Mouse (Mus musculus) spleen, adult 2 months (tissue): ENCODE results near the gene Ubxn4. TPM values are rescaled to one million over a fixed set of nuclear protein-coding genes. Genes with fewer than 3 reads are reported as not detected.

ENCODE experiments used
- DNase-seq, 2 experiments: peaks; one replicate each; pipeline versions ENCODE4 v3.0.0 to v3.0.0-alpha.2; 2012 to 2021; ENCODE audit warnings: low spot score in 2 of 2, low read depth in 1 of 2
- H3K27ac ChIP-seq: fragments of 200-500 bp; 2 replicates; pipeline ENCODE4 v1.5.1; 2012; ENCODE audit warnings: low read length, inconsistent platforms; ENCODE audit not compliant: insufficient read depth
- H3K27me3 ChIP-seq: fragments of 200-500 bp; 2 replicates; pipeline ENCODE4 v1.6.1; 2012; ENCODE audit warnings: mild to moderate bottlenecking, moderate library complexity, low read length, inconsistent platforms; ENCODE audit not compliant: control insufficient read depth, insufficient read depth
- H3K36me3 ChIP-seq: fragments of 200-500 bp; 2 replicates; pipeline ENCODE4 v1.6.1; 2012; ENCODE audit warnings: mild to moderate bottlenecking, low read length, inconsistent platforms; ENCODE audit not compliant: control insufficient read depth, insufficient read depth
- H3K4me1 ChIP-seq: fragments of 200-500 bp; 2 replicates; pipeline ENCODE4 v1.6.1; 2011; ENCODE audit warnings: inconsistent platforms; ENCODE audit not compliant: control insufficient read depth, insufficient read depth, insufficient read length
- H3K4me3 ChIP-seq: fragments of 200-500 bp; 2 replicates; pipeline ENCODE4 v1.5.1; 2011; ENCODE audit warnings: mild to moderate bottlenecking, inconsistent platforms; ENCODE audit not compliant: insufficient read depth, insufficient read length; ENCODE audit errors: extremely low read depth
- CTCF ChIP-seq: fragments of 200-500 bp; IDR thresholded peaks from 2 replicates; pipeline ENCODE4 v1.5.1; 2011; ENCODE audit warnings: mild to moderate bottlenecking, inconsistent platforms; ENCODE audit not compliant: insufficient read depth, insufficient read length, insufficient replicate concordance; ENCODE audit errors: extremely low read depth
- POLR2A ChIP-seq: fragments of 200-500 bp; IDR thresholded peaks from 2 replicates; pipeline ENCODE4 v1.6.1; 2011; ENCODE audit warnings: low read depth, low read length, inconsistent platforms
- WGBS: fragments of 180-500 bp; shearing (Covaris S2); methylation state at CpG from one replicate; pipeline ENCODE4 v1.1.7; 2018; 5-methylcytosine and 5-hydroxymethylcytosine counted together
- polyA plus RNA-seq: library from polyadenylated mRNA; depleted of rRNA; stranded (reverse); fragments of >200 nt; gene quantifications from 2 replicates; pipeline ENCODE4 v1.2.3, GENCODE M21; 2012; rRNA removed

Ubxn4 gene
- polyA plus RNA-seq, 1 experiment = 11.7 TPM

DNA sequence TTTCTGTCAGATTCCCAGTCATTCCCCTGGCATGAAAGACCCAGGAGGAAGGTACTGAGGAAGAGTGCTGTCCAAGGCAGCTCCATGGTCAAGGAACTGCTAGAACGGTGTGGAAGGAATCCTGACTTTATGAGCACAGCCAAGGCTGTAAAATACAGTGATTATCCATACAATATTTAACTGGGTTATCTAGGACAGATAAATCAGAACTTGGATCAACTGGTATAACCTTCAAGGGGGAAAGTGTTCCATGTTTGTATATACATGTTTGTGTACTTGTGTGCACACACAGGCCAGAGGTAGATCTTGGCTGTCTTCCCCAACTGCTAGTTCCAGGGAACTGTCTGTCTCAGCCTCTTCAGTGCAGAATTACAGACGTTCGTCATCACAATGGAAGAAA, 84.5 kb downstream of the Ubxn4 start, which contains the start of gene Lct:
TSS of gene Lct (minus strand) at position 101 of the 400 bp plus-strand sequence.
- no peak within 1 kb of the TSS for H3K27ac ChIP-seq
- no peak for DNase-seq
- no peak within 1 kb of the TSS for H3K4me3 ChIP-seq
- WGBS = 92% methylated on average over 3 of the region's 3 CpGs
- TF ChIP-seq POLR2A = no peak
- TF ChIP-seq CTCF = no peak
- H3K4me1 ChIP-seq = no peaks in the 10 kb centered on the region
- H3K36me3 ChIP-seq = peaks cover 17% of the 10 kb centered on the region
- H3K27me3 ChIP-seq = no peaks in the 10 kb centered on the region

Other genes starting within 250 kb of the Ubxn4 start
- 0.97 and 1.1 TPM in 2 replicates for gene Zranb3, start 140.9 kb upstream of the Ubxn4 start, polyA plus RNA-seq
- 43.1 and 45.4 TPM in 2 replicates for gene R3hdm1, start 140.7 kb upstream of the Ubxn4 start, polyA plus RNA-seq
- 0.05 and 0.06 TPM in 2 replicates for gene Lct, start 84.4 kb downstream of the Ubxn4 start, polyA plus RNA-seq
- 16.2 and 16.9 TPM in 2 replicates for gene Mcm6, start 115.7 kb downstream of the Ubxn4 start, polyA plus RNA-seq
- 5.5 and 7.6 TPM in 2 replicates for gene Dars, start 173.4 kb downstream of the Ubxn4 start, polyA plus RNA-seq